23 mouse cellular contexts compared by ENCODE assay signal in genomic region chr3:79529499-79530096, GRCm38 (mm10). TPM values are rescaled to one million over a fixed set of nuclear protein-coding genes. Genes with fewer than 3 reads are reported as not detected.
DNase-seq lines count a peak whose midpoint lies in the region; ATAC-seq and TF ChIP-seq lines count a peak whose summit lies in the region.
"Had no signal": no experiment of that assay in that cellular context is flagged by ENCODE, and none has a peak within 500 bp of the region (broad histone marks: within the 10 kb centered on the region; RNA-seq: fewer than 3 reads in every experiment).

No protein-coding gene starts in this region.

- TF ChIP-seq POLR2A in kidney, adult 2 months (IDR thresholded peaks at IDR 0.05; ENCODE audit: low read depth, low read length) = no peak

- DNase-seq in 416B (ENCODE audit: low read depth) (peak; percentile 41), G1E (ENCODE audit: low spot score) (peak; percentile 36)
- peak; percentile 68 for DNase-seq in fat pad, adult 2 months (ENCODE audit: extremely low read depth, low read depth, low spot score)
- peak in 1 of 3 experiments; percentile 42 for DNase-seq in liver, embryonic 14.5 days (ENCODE audit: low read depth in 3 of 3, low spot score in 3 of 3)
- DNase-seq in kidney, adult 2 months = no peak
- DNase-seq in right cerebral cortex, postnatal 10 days (ENCODE audit: low spot score in 2 of 2) = no peak
- no peak for DNase-seq in gastrocnemius, postnatal 25 days
- DNase-seq: adrenal gland, postnatal 14 days; cerebellum, adult 18-20 months; cerebellum, postnatal 36 days; heart, postnatal 4 days; kidney, adult 11 months; kidney, postnatal 10 days; lung, adult 2 months; lung, postnatal 36 days; midbrain, embryonic 14.5 days; right cerebral cortex, postnatal 14 days; thymus, postnatal 4 days had no signal

- no peak overlapping the region for H3K4me2 ChIP-seq in liver, embryonic 14.5 days (ENCODE audit: low read depth)
- no peak overlapping the region for H3K4me2 ChIP-seq in midbrain, embryonic 15.5 days

- no peak overlapping the region for H3K9ac ChIP-seq in liver, embryonic 14.5 days (replicated peaks)
- H3K9ac ChIP-seq in midbrain, embryonic 15.5 days = no peak overlapping the region

- H3K27ac ChIP-seq in liver, embryonic 14.5 days = peak overlapping the region; percentile 2; the same call in 1 of the 2 replicates
- no peak overlapping the region for H3K27ac ChIP-seq in kidney, adult 2 months (ENCODE audit: insufficient read depth, low read depth, low read length)
- H3K27ac ChIP-seq in midbrain, embryonic 15.5 days = no peak overlapping the region
- H3K27ac ChIP-seq: hindbrain, postnatal 0 days had no signal

- H3K4me1 ChIP-seq in G1E (ENCODE audit: insufficient read depth, low read depth, low read length) = peaks cover 77% of the 10 kb centered on the region
- H3K4me1 ChIP-seq in liver, embryonic 14.5 days (replicated peaks; ENCODE audit: control insufficient read depth in 2 of 2, insufficient read depth in 2 of 2, low read length in 1 of 2) = peaks cover 19 to 38% of the 10 kb centered on the region in 2 experiments
- H3K4me1 ChIP-seq in kidney, adult 2 months (ENCODE audit: control insufficient read depth, insufficient read depth, low read length) = peaks cover 13% of the 10 kb centered on the region
- no peaks in the 10 kb centered on the region for H3K4me1 ChIP-seq in midbrain, embryonic 15.5 days

- H3K36me3 ChIP-seq in G1E (replicated peaks) = peaks cover 42% of the 10 kb centered on the region
- H3K36me3 ChIP-seq in liver, embryonic 14.5 days (replicated peaks; ENCODE audit: control insufficient read depth, insufficient read depth, low read depth) = no peaks in the 10 kb centered on the region
- no peaks in the 10 kb centered on the region for H3K36me3 ChIP-seq in kidney, adult 2 months (ENCODE audit: control insufficient read depth, insufficient read depth, low read length)
- no peaks in the 10 kb centered on the region for H3K36me3 ChIP-seq in midbrain, embryonic 15.5 days (replicated peaks)

- TF ChIP-seq EP300 in liver, embryonic 14.5 days (IDR thresholded peaks at IDR 0.05; ENCODE audit: low read depth) = no peak

- H3K4me3 ChIP-seq in G1E (ENCODE audit: low read depth, low read length) = peak overlapping the region; percentile 61
- no peak overlapping the region for H3K4me3 ChIP-seq in liver, embryonic 14.5 days (ENCODE audit: insufficient read depth in 1 of 2, low read depth in 2 of 2, low read length in 2 of 2)
- H3K4me3 ChIP-seq in kidney, adult 2 months (ENCODE audit: insufficient read depth, low read depth, low read length) = no peak overlapping the region
- no peak overlapping the region for H3K4me3 ChIP-seq in midbrain, embryonic 15.5 days
- H3K4me3 ChIP-seq: erythroblast, embryonic 14.5 days; myocyte had no signal

- 32% methylated on average over 6 of the region's 6 CpGs for WGBS in liver, embryonic 14.5 days (ENCODE audit: insufficient replicate concordance)
- WGBS in kidney, adult 2 months = 64% methylated on average over 6 of the region's 6 CpGs
- WGBS in midbrain, embryonic 15.5 days = 79% methylated on average over 6 of the region's 6 CpGs

- ATAC-seq in G1E (ENCODE audit: extremely low read depth, insufficient number of reproducible peaks, low FRiP score, poor library complexity, severe bottlenecking) = peak; percentile 36
- peak; percentile 76 for ATAC-seq in liver, embryonic 14.5 days (ENCODE audit: insufficient read depth)
- no peak for ATAC-seq in midbrain, embryonic 15.5 days (replicated peaks)
- ATAC-seq: forebrain, embryonic 16.5 days; hindbrain, postnatal 0 days had no signal

- no peaks in the 10 kb centered on the region for H3K9me3 ChIP-seq in G1E (replicated peaks)
- H3K9me3 ChIP-seq in liver, embryonic 14.5 days (ENCODE audit: control insufficient read depth, low read length) = no peaks in the 10 kb centered on the region
- H3K9me3 ChIP-seq in midbrain, embryonic 15.5 days = no peaks in the 10 kb centered on the region

- no peaks in the 10 kb centered on the region for H3K27me3 ChIP-seq in G1E (ENCODE audit: insufficient read depth, low read length)
- H3K27me3 ChIP-seq in liver, embryonic 14.5 days (ENCODE audit: control insufficient read depth, insufficient read depth, low read length) = no peaks in the 10 kb centered on the region
- no peaks in the 10 kb centered on the region for H3K27me3 ChIP-seq in kidney, adult 2 months (replicated peaks; ENCODE audit: control insufficient read depth, insufficient read depth, low read length)
- H3K27me3 ChIP-seq in midbrain, embryonic 15.5 days (replicated peaks) = no peaks in the 10 kb centered on the region

- no peak for TF ChIP-seq CTCF in G1E (IDR thresholded peaks at IDR 0.05; ENCODE audit: low read depth, low read length)
- no peak for TF ChIP-seq CTCF in liver, embryonic 14.5 days (IDR thresholded peaks at IDR 0.05; ENCODE audit: low read depth)
- TF ChIP-seq CTCF in kidney, adult 2 months (conservative IDR thresholded peaks at IDR 0.05; ENCODE audit: insufficient read depth, insufficient read length, low read depth, low read length) = no peak

RNA-seq across cellular contexts. Expression of gene Fnip2, which starts 38.0 kb away (rescaled TPM):
- total RNA-seq in G1E (2014; fragmentation: Nextera tagmentation) = 71.3 and 81.8 TPM in 2 replicates
- 54.5 and 57.6 TPM in 2 replicates for total RNA-seq in G1E (2017)
- polyA plus RNA-seq in G1E (2012) = 3.2 and 3.5 TPM in 2 replicates
- polyA plus RNA-seq in liver, embryonic 14.5 days (2012; rRNA removed) = 5.2 and 5.9 TPM in 2 replicates
- polyA plus RNA-seq in liver, embryonic 14.5 days (2014; fragmentation: Nextera tagmentation; extraction: Ambion mirVana) = 3.5 TPM in 2 replicates
- polyA plus RNA-seq in kidney, adult 2 months (2012; rRNA removed) = 18.9 and 20.0 TPM in 2 replicates
- polyA plus RNA-seq in midbrain, embryonic 15.5 days (2015; fragmentation: Nextera tagmentation; extraction: Ambion mirVana) = 10.0 and 10.4 TPM in 2 replicates
- 1 to 10 TPM; 3.9 to 4.4 TPM for total RNA-seq in gastrocnemius, postnatal 25 days (2021)

Comparison
In these comparisons a context has a peak if more than half of its experiments do, and no peak if none do; other contexts are left out.
1. DNase-seq: peak in 416B (single experiment), G1E (single experiment) and fat pad, adult 2 months (single experiment); none in kidney, adult 2 months (single experiment), right cerebral cortex, postnatal 10 days (0 of 2) and gastrocnemius, postnatal 25 days (single experiment).